Mouse (Mus musculus) kidney, adult 8-10 months (tissue): ENCODE data around the gene Mapk8ip1.

Experiments
- DNase-seq, 2 experiments: peaks; one replicate each; pipeline ENCODE4 v3.0.0; 2022

Gene Mapk8ip1

DNA sequence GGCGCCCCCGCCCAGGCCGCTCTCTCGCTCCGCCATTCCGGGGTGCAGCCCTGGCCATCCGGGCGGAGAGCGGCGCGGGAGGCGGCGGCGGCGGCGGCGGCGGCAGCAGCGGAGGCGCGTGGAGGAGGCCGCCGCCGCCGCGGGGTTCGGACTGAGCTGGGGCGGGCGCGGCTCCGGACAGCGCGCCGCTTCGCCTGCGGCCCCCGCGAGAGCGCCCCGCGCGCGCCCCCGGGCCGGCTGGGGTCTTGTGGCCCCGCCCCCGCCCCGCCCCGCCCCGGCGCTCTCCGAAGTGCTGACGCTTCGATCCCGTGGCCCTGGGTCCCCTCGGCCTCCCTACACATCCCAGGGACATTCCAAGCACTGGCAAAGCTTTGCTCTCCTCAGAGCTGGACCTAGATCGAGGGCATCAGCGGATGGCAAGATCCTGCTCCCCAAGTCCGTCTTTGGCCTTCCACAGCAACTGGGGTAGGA, at the start of gene Mapk8ip1:
Gene Mapk8ip1 (minus strand): TSS at position 173 of the 471 bp plus-strand sequence.
- no peak for DNase-seq

DNA sequence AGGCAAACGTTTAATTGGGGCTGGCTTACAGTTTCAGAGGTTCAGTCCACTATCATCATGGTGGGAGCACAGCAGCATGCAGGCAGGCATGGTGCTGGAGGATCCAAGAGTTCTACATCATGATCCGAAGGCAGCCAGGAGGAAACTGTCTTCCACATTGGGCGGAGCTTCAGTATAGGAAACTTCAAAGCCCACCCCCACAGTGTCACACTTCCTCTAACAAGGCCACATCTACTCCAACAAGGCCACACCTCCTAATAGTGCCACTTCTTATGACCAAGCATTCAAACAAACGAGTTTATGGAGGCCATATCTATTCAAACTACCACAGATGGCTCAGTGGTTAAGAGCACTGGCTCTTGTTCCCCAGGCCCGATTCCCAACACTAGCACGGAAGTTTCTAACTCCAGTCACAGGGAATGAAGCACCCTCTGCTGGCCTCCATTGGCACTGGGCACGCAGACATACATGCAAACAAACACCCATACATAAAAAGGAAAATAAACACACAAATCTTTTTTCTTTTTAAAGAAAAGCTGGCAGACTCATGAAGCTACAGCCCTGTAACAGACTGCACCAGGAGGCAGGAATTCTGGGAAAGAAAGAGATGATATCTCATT, 46.2 kb upstream of the Mapk8ip1 start:
- DNase-seq: no peak

DNA sequence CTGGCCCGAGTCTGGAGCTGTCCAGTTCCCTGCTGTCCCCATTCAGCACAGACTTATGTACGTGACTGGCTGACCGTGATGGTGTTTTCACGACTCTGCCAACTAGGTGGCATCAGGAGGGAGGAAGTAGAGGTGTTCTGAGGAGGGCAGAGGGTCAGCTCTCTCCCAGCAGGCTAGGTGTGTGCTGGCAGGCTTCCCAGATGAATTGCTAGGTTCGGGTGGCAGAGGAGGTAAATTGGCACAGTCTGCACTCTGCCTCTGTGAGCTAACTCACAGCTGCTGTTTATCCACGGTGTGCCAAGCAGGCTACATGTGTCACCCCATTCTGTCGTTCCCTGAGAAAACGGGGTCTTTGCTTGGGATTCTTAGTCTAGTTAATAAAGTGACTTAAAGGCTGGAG, 45.6 kb upstream of the Mapk8ip1 start:
- DNase-seq: peak; percentile 63 to 77

GRCm38 (mm10) chr2:92445890-92446289, 44.8 kb upstream of the Mapk8ip1 start:
- DNase-seq: no peak

DNA sequence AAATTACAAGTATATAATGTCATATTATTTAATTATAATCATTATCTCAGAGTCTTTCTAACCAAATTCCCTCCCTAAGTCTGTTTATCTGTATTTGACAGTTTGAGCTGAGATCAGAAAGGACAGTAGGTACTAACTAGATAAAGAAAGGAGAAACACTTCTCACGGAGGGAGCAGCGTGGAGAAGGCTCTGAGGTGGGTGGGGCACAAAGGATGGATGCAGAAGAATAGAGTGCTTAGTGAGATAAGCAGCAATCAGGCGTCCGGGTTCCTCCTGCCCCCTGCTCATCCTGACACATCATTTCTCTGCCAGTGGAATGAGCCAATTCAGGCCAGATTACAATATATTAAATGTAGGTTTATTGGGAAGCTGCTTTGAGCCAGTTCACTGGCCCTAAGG, 43.3 kb upstream of the Mapk8ip1 start:
- no peak for DNase-seq

- DNase-seq: no peak
Measured at GRCm38 (mm10) chr2:92443313-92443712, 42.2 kb upstream of the Mapk8ip1 start.

GRCm38 (mm10) chr2:92442419-92443001, 41.4 kb upstream of the Mapk8ip1 start:
- no peak for DNase-seq

DNA sequence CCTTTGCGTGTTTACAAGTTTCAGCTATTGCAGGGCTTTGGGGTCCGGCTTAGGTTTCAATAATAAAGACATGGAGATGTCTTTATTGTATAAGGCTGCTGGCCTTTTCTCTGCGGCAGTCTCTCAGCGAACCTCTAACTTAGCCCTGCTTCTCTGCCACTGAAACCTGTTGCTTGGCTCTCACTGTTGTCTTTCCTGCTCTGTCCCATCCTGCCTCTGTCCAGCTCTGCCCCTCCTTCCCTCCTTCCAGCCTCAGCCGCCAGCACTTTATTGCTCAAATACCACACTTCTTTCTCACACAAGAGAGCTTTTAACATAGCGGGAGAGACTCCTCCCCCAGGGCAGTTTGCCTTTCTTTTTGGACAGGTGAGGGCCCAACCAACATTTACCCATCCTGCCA, 39.4 kb upstream of the Mapk8ip1 start:
- no peak for DNase-seq

- no peak for DNase-seq
Measured at GRCm38 (mm10) chr2:92438567-92438966, 37.5 kb upstream of the Mapk8ip1 start.

DNA sequence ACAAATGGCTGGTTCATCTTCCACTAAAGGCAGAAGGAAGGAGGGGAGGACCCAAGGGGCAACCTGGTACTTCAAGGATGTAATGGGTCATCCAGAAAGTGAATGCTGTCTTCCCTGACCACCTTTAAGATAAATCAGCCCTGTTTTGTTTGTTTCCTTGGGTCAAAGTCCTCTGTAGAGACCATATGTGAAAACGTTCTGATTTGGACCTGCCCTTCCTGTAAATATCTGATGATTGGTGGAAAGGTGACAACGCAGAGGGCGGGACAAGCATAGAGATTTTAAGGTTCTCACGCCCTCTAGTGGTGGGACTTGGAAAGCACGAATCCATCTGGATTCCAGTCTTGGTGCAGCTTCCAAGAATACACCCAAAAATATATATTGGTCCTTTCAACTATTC, 36.8 kb upstream of the Mapk8ip1 start:
- DNase-seq: peak; percentile 76 to 91

GRCm38 (mm10) chr2:92437366-92437765, 36.3 kb upstream of the Mapk8ip1 start:
- no peak for DNase-seq

DNA sequence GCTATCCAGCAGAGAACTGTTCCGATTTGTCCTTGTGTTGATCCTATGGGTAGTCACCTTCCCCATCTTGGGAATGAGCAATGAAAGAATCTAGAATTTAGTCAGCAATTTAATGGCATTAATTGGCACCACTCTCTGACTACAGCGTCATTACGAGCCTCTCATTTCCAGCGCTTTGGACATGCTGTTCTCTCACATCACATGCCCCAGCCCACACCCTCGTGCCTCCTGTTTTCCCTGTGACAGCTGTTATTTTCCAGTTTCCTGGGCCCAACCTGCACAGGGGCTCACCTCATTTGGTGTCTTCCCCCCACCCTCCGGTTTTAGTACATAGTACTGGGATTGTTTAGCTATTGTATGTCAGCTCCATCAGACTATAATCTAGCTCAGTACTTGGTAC, 34.0 kb upstream of the Mapk8ip1 start:
- no peak for DNase-seq

- no peak for DNase-seq
Measured at GRCm38 (mm10) chr2:92434375-92434745, 33.3 kb upstream of the Mapk8ip1 start.

- peak; percentile 99 for DNase-seq
Measured at GRCm38 (mm10) chr2:92433578-92434374, 32.7 kb upstream of the Mapk8ip1 start, which contains the start of gene Cry2. Gene Cry2, minus strand, starts transcription at chr2:92434043.

GRCm38 (mm10) chr2:92432299-92433295, 31.5 kb upstream of the Mapk8ip1 start:
- peak; percentile 80 to 87 for DNase-seq

DNA sequence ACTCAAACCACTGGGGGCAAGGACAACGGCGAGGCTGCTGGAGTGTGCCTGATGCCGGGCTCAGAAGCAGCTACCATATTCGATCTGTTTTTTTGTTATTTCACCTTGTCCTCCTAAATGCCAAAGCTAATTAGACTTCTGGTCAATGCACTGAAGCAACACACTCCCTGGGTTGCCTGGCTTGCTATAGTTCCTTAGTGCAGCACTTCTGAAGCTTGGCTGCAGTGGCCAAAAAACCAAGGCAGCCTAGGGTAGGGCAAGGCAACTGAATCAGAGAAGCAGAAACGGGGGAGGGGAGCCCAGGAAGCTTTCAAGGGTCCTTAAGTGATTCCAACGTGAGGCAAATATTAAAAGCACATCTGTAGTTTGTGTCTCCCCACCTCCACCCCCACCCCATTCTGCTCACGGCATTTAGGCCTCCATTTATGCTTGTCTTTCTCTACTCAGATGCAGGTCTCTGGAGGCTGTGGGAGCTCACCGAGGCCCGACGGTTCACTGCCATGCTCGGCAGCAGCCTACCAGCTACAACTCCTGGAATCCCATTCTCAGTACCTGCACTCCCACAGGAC, 30.6 kb upstream of the Mapk8ip1 start:
- DNase-seq: no peak

DNA sequence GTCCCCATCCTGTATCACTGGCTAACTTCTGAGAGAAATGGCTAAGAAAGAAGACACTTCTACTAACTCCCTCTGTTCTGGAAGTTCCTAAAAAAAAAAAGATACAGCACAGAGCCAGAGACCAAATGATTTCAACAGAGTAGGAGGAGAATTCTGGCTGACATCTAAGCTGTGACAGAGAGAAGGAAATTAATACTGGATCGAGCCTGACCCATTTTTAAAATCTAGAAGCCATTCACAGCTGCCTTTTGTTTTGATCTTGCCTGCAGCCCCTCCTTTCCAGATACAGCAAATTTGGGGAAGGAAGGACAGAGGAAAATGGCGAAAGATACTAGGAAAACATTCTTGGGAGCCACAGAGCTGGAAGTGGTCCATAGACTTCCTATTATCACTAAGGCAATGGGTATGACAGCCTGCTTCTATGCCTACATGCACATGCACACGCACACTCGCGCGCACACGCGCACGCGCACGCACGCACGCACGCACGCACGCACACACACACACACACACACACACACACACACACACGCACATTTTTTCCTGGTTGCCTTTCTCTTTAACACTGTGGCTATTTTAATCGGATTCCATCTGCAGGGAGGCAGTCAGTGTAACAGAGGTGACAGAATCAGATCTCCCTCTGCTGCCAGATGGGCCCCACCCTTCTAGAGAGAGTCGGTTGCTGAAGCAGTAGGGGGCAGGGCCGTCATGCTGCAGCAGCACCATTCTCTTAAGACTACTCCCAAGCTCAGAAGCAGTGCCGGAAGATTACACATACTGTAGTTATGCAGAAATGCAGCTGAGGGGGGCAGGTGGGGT, 29.9 kb upstream of the Mapk8ip1 start:
- peak in 1 of 2 experiments; percentile 33 for DNase-seq

DNA sequence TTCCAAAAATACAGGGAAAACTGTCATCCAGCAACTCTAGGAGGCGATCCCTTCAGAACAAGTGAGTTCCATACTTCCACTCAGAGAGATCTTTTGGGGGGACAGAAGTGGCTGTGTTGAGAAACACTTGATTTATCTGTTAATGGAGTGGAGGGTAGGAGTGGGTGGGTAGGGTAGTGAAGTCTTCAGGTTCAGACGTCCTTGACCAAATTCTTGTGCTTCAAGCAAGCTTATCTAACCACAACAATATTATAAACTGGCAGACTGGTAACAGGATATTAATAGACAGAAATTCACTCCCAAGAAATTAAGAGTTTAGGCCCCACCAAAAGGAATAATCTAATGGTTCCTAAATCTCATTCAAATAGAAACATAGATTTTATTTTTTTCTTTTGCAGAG, 29.0 kb upstream of the Mapk8ip1 start:
- DNase-seq: no peak

GRCm38 (mm10) chr2:92427882-92428281, 26.8 kb upstream of the Mapk8ip1 start:
- peak; percentile 86 to 91 for DNase-seq

DNA sequence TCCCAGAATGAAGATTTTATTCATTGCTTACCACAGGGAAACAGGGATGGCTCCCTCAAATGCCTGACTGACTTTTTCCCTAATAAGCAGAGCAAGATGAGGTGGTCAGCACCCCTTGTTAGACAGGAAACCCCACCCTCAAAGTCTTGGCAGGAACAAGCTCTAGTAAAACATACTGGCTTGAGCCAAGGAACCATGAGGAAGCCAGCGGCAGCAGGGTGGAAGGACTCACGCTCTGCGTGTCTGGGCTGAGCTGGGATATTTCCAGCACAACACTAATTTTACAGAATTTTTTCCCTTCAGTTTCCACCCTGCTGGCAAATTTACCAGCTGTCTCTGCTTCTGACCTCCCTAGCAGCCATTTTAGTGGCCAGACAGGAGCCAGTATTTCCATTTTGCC, 25.4 kb upstream of the Mapk8ip1 start:
- DNase-seq: no peak

DNA sequence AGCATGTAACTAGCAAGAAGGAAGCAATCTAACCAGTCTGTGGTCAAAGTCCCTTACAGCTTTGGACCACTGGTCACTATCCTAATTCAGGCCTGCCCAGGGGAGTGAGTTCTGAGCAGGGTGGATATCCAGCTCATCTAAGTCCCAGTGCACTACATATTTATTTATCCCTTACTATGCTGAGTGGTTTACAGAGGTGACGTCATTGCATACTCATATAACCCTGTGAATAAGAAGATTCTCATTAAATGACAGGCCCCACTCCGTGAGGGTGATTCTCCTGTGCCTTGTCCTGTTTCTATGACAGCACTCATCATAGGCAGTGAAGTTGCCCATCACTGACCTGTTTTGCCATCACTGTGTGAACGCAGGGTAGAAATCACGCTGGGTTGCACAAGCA, 24.3 kb upstream of the Mapk8ip1 start:
- DNase-seq: no peak
